Mouse (Mus musculus): Measurements from ENCODE around the gene Pcbd1.

Gene Pcbd1

GRCm38 (mm10) chr10:61089170-61090142 lies at the start of gene Pcbd1:
TSS of gene Pcbd1 (plus strand) at chr10:61089331.
- no peak for DNase-seq (ENCODE audit: low spot score in 2 of 2)

GRCm38 (mm10) chr10:61039657-61040056 lies 49.5 kb upstream of the Pcbd1 start:
- DNase-seq (ENCODE audit: low spot score in 2 of 2), result no peak

- DNase-seq (ENCODE audit: low spot score in 2 of 2), result no peak
These were observed 44.0 kb upstream of the Pcbd1 start for GRCm38 (mm10) chr10:61045081-61045480.

GRCm38 (mm10) chr10:61051993-61052613 lies 37.0 kb upstream of the Pcbd1 start:
- DNase-seq (ENCODE audit: low spot score in 2 of 2), result peak in 1 of 2 experiments; percentile 70

GRCm38 (mm10) chr10:61056661-61057060 lies 32.5 kb upstream of the Pcbd1 start:
- no peak for DNase-seq (ENCODE audit: low spot score in 2 of 2)

GRCm38 (mm10) chr10:61059101-61059500 lies 30.0 kb upstream of the Pcbd1 start:
- no peak for DNase-seq (ENCODE audit: low spot score in 2 of 2)

GRCm38 (mm10) chr10:61059543-61060110 lies 29.5 kb upstream of the Pcbd1 start:
- DNase-seq (ENCODE audit: low spot score in 2 of 2), result no peak

GRCm38 (mm10) chr10:61063271-61063864 lies 25.8 kb upstream of the Pcbd1 start:
- DNase-seq (ENCODE audit: low spot score in 2 of 2), result no peak

GRCm38 (mm10) chr10:61064635-61065034 lies 24.5 kb upstream of the Pcbd1 start:
- DNase-seq (ENCODE audit: low spot score in 2 of 2), result no peak

GRCm38 (mm10) chr10:61065287-61066005 lies 23.7 kb upstream of the Pcbd1 start:
- DNase-seq (ENCODE audit: low spot score in 2 of 2), result no peak

- peak; percentile 32 to 45 for DNase-seq (ENCODE audit: low spot score in 2 of 2)
These were observed 20.5 kb upstream of the Pcbd1 start for GRCm38 (mm10) chr10:61068436-61069192.

- no peak for DNase-seq (ENCODE audit: low spot score in 2 of 2)
These were observed 19.9 kb upstream of the Pcbd1 start for GRCm38 (mm10) chr10:61069248-61069647.

GRCm38 (mm10) chr10:61072324-61072723 lies 16.8 kb upstream of the Pcbd1 start:
- DNase-seq (ENCODE audit: low spot score in 2 of 2), result peak in 1 of 2 experiments; percentile 52

GRCm38 (mm10) chr10:61074643-61075042 lies 14.5 kb upstream of the Pcbd1 start:
- no peak for DNase-seq (ENCODE audit: low spot score in 2 of 2)

- DNase-seq (ENCODE audit: low spot score in 2 of 2), result no peak
These were observed 13.5 kb upstream of the Pcbd1 start for GRCm38 (mm10) chr10:61075607-61076006.

- DNase-seq (ENCODE audit: low spot score in 2 of 2), result peak; percentile 36 to 58
These were observed 8.8 kb upstream of the Pcbd1 start for GRCm38 (mm10) chr10:61080227-61080930.

GRCm38 (mm10) chr10:61080931-61081255 lies 8.2 kb upstream of the Pcbd1 start:
- no peak for DNase-seq (ENCODE audit: low spot score in 2 of 2)

GRCm38 (mm10) chr10:61085364-61085763 lies 3.8 kb upstream of the Pcbd1 start:
- DNase-seq (ENCODE audit: low spot score in 2 of 2), result no peak

- no peak for DNase-seq (ENCODE audit: low spot score in 2 of 2)
These were observed 2.6 kb upstream of the Pcbd1 start for GRCm38 (mm10) chr10:61086502-61086901.

- no peak for DNase-seq (ENCODE audit: low spot score in 2 of 2)
These were observed 663 bp upstream of the Pcbd1 start for GRCm38 (mm10) chr10:61088468-61088867.
